Mouse (Mus musculus): ENCODE measurements around the gene Ppm1e. TPM values are rescaled to one million over a fixed set of nuclear protein-coding genes. Genes with fewer than 3 reads are reported as not detected.
"Not testable (repeated sequence)": the region's sequence is repeated elsewhere in the genome, so short reads cannot be mapped to it uniquely, and the experiment has no call there.

The Ppm1e gene
- total RNA-seq, 2 experiments from 2014 or later: 8.1 to 10.0 TPM

- DNase-seq (ENCODE audit: low spot score); intact Hi-C loops (cut with DNase I): not testable (repeated sequence)
Observed at GRCm38 (mm10) chr11:87261705-87262104, 97.1 kb downstream of the Ppm1e start.

- no peak for DNase-seq (ENCODE audit: low spot score)
- intact Hi-C loops (cut with DNase I): no loop called here
Observed at GRCm38 (mm10) chr11:87259792-87260191, 99.0 kb downstream of the Ppm1e start.

- no peak for DNase-seq (ENCODE audit: low spot score)
- intact Hi-C loops (cut with DNase I): no loop called here
Observed at GRCm38 (mm10) chr11:87257282-87257681, 101.5 kb downstream of the Ppm1e start.

GRCm38 (mm10) chr11:87254149-87254548 is 104.7 kb downstream of the Ppm1e start:
- intact Hi-C loops (cut with DNase I): no loop called here
- no peak for DNase-seq (ENCODE audit: low spot score)

- no peak for DNase-seq (ENCODE audit: low spot score)
- intact Hi-C loops (cut with DNase I): no loop called here
Observed at GRCm38 (mm10) chr11:87253294-87253693, 105.5 kb downstream of the Ppm1e start.

- intact Hi-C loops (cut with DNase I): no loop called here
- DNase-seq (ENCODE audit: low spot score): no peak
Observed at GRCm38 (mm10) chr11:87250132-87250531, 108.7 kb downstream of the Ppm1e start.

GRCm38 (mm10) chr11:87247494-87247866 is 111.3 kb downstream of the Ppm1e start:
- intact Hi-C loops (cut with DNase I): no loop called here

GRCm38 (mm10) chr11:87246724-87247493 is 111.9 kb downstream of the Ppm1e start:
- DNase-seq (ENCODE audit: low spot score): no peak
- intact Hi-C loops (cut with DNase I): no loop called here

More at GRCm38 (mm10) chr11:87247494-87247866, 111.3 kb downstream of the Ppm1e start:
- no peak for DNase-seq (ENCODE audit: low spot score)

GRCm38 (mm10) chr11:87246107-87246651 is 112.6 kb downstream of the Ppm1e start:
- intact Hi-C loops (cut with DNase I): no loop called here
- no peak for DNase-seq (ENCODE audit: low spot score)

- intact Hi-C loops (cut with DNase I): no loop called here
- no peak for DNase-seq (ENCODE audit: low spot score)
Observed at GRCm38 (mm10) chr11:87245171-87245840, 113.5 kb downstream of the Ppm1e start.

- no peak for DNase-seq (ENCODE audit: low spot score)
- intact Hi-C loops (cut with DNase I): no loop called here
Observed at GRCm38 (mm10) chr11:87241256-87241655, 117.6 kb downstream of the Ppm1e start.

- no peak for DNase-seq (ENCODE audit: low spot score)
- intact Hi-C loops (cut with DNase I): no loop called here
Observed at GRCm38 (mm10) chr11:87240833-87241215, 118.0 kb downstream of the Ppm1e start.

- intact Hi-C loops (cut with DNase I): no loop called here
- no peak for DNase-seq (ENCODE audit: low spot score)
Observed at GRCm38 (mm10) chr11:87240141-87240832, 118.5 kb downstream of the Ppm1e start.

GRCm38 (mm10) chr11:87238891-87239530 is 119.8 kb downstream of the Ppm1e start:
- DNase-seq (ENCODE audit: low spot score): no peak
- intact Hi-C loops (cut with DNase I): no loop called here

GRCm38 (mm10) chr11:87235486-87235872 is 123.3 kb downstream of the Ppm1e start:
- no peak for DNase-seq (ENCODE audit: low spot score)
- intact Hi-C loops (cut with DNase I): no loop called here

GRCm38 (mm10) chr11:87234743-87235485 is 123.9 kb downstream of the Ppm1e start:
- intact Hi-C loops (cut with DNase I): no loop called here
- no peak for DNase-seq (ENCODE audit: low spot score)

- intact Hi-C loops (cut with DNase I): no loop called here
Observed at GRCm38 (mm10) chr11:87233377-87233776, 125.4 kb downstream of the Ppm1e start.

GRCm38 (mm10) chr11:87227056-87227455 is 131.8 kb downstream of the Ppm1e start:
- DNase-seq (ENCODE audit: low spot score): no peak
- intact Hi-C loops (cut with DNase I): no loop called here

More at GRCm38 (mm10) chr11:87233377-87233776, 125.4 kb downstream of the Ppm1e start:
- no peak for DNase-seq (ENCODE audit: low spot score)

GRCm38 (mm10) chr11:87222686-87223085 is 136.1 kb downstream of the Ppm1e start:
- no peak for DNase-seq (ENCODE audit: low spot score)
- intact Hi-C loops (cut with DNase I): no loop called here
